Mouse (Mus musculus): Measurements from ENCODE around the gene Defb30. TPM values are rescaled to one million over a fixed set of nuclear protein-coding genes. Genes with fewer than 3 reads are reported as not detected.

The Defb30 gene
- total RNA-seq (2014; fragmentation: Nextera tagmentation) (not detected in 2 replicates), total RNA-seq (2017) (not detected in 2 replicates)

DNA sequence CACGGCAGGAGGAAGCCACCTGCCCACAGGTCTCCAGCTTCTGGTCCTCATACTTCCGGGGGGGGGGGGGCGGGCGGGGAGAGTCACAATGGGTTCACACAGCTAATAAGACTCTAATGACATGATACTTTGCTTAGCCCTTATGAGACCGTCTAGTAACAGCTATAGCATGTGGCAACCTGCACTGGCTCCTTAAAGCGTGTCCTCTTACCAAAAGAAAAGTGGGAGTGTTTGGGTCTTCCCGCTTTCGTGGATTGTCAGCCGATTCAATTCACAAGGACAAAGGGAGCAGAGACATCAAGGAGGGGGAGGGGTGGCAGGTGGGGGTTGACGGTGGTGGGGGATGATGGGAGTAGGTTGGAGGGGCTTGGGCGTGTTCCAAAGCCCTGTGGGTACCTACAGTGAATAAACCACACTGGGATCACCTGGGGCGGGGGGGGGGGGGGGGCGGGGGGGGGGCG, at the start of gene Defb30:
TSS of gene Defb30 (minus strand) at position 51 of the 461 bp plus-strand sequence.
- ATAC-seq (replicated peaks; ENCODE audit: low FRiP score, low TSS enrichment, poor library complexity, severe bottlenecking): no peak

DNA sequence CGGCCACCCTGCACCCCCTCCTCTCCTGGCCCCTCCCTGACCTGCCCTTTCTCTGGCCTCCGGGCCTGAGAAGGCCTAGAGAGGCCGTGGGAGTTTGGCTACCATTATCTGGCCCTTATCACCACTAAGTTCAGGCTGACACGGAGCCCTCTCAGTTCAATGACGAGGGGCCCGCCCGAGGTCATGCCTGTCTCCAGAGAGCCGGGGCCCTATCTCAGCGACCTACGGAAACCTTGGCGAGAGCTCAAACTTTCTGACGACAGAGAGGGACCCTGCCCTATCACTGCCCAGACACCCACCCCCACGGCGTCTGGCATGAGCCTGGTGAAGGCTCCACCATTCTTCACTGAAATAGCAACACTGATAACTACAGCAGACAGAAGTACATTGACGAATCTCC, 17.9 kb upstream of the Defb30 start:
- ATAC-seq (replicated peaks; ENCODE audit: low FRiP score, low TSS enrichment, poor library complexity, severe bottlenecking): peak; percentile 53; the same call in 1 of the 2 replicates

DNA sequence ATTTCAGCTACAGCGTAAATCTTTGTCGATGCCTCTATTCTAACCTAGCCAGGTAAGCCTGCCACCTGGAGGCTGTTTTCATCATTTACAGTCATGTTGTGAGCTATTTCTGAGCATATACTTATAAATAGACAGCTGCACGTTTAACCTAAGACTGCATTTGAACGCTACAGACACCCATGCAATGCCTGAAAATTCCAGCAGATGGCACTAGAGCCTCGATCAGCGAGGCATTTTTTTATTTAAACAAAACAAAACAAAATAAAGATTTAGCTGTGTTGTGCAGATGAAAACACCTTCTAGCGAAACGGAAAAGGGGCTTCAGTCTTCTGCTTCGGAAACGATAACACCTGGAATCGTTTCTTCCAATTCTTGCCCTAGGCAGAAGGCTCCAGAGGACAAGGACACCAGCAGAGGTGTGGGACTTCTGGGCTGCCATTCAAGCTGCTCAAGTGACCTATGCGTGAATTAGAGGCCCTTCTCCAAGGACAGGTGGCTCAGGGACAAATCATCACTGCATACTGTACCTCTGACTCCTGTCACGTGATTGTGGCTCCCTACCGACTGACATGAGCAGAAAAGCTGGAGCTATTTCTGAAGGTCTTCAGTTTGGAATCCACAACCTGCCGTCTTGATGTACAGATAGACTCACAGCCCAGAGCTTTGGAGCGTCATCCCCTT, 17.0 kb upstream of the Defb30 start:
- ATAC-seq (replicated peaks; ENCODE audit: low FRiP score, low TSS enrichment, poor library complexity, severe bottlenecking): peak; percentile 35; the same call in 1 of the 2 replicates

DNA sequence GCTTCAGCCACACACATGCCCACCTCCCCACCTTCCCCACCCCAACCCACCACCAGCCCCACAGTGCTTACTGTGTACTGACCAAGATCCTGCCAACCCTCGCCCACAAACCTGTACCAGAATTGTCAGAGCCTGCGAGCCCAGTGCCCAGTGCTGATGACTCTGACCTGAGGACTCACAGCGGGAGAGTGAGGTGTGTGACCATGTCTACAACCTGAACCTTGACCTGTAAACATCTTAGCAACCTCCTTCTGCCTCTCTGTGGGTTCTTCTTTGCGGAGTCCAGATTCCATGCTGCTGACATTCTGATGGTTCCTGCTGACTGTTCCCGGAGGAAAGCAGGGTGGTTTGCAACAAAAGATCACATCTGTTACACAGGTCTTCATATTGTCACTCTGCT, 15.6 kb upstream of the Defb30 start:
- no peak for ATAC-seq (replicated peaks; ENCODE audit: low FRiP score, low TSS enrichment, poor library complexity, severe bottlenecking)

DNA sequence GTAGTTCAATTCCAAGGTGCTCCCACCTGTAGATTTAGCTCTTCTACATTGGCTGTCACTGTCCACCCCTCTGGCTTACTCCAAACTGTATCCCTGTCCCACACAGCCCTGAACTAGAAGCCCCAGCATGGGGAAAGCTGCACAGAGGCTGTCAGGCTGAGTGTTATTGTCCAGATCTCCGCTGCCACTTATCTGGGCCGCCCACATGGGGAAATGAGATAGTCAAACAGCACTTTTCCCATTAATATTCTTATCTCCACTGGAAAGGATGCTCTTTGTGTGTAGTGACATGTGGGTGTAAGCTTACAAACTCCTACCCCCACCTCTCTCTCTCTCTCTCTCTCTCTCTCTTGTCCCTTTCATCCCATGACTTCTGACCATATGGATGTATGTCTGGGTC, 12.4 kb upstream of the Defb30 start:
- peak; percentile 77 for ATAC-seq (replicated peaks; ENCODE audit: low FRiP score, low TSS enrichment, poor library complexity, severe bottlenecking)

DNA sequence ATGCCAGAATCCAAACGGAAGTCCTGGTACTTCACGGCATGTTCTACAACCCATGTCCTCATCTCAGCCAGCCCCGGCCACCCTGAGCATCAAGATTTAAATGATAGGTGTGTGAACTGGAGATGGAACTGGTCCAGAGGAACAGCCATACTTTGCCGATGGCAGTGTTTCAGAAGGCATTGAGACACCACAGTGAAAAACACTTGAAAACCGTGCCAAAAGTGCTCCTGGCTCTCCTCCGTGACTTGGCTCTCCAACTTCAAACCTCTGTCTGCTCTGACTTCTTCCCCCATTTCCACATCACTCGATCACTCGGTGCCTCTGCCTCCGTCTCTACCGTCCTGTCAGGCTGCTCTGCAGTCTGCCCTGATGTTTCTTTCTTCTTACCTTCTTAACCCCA, 10.6 kb upstream of the Defb30 start:
- ATAC-seq (replicated peaks; ENCODE audit: low FRiP score, low TSS enrichment, poor library complexity, severe bottlenecking): no peak

DNA sequence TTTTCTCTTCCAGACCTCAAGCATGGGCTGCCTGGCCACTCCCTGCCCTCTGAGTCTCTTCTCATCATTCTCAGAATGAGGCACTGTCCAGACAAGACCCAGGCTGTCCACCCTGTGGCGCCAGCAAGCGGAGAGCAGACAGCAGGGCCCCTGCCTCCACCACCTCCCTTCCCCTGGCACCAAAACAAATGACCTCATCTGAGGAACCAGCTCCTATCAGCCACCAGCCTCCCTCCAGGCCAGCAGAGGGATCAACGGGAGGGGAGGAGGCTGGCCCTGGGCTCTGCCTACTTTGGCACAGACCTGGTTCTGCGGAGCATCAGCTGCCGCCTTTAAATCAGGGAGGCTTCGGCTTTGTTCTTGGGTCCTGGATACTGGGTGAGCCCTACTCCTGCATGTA, 5.0 kb upstream of the Defb30 start:
- no peak for ATAC-seq (replicated peaks; ENCODE audit: low FRiP score, low TSS enrichment, poor library complexity, severe bottlenecking)

DNA sequence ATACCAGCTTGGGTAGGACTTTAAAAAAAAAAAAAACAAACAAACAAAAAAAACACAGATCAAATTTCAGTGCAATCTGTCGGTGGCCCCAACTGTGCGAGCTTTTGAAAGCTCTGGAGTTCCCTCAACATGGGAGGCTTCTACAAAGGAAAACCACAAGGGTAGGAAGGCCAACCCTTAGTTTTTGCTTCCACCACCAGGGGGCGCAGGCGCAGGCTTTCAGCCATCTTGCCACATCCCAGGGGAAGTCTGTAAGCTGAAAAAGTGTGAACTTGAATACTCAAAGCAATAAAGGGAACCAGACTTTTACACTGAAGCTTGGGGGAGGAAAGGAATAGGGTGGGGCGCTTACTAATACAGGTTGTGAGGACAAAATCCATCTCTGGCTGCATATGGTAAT, 1.0 kb upstream of the Defb30 start:
- peak; percentile 71; the same call in 1 of the 2 replicates for ATAC-seq (replicated peaks; ENCODE audit: low FRiP score, low TSS enrichment, poor library complexity, severe bottlenecking)

DNA sequence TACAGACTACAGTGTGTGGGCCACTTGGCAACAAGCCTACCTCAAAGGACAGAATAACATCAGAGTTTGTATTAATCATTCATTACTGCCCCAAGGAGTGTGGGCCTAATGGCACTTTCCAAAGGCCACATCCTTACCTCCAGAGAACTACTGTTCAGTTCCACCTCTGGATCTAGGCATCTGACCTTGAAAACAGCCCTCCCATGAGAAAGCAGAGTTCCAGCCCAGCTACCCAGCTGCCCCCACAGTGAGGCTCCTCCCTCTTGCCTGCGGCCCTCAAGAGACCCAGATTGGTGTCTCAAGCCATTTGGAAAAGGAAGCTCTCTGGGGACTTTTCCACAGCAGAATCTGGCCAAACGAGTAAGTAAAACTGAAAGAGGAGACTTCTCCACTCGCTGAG, 3.1 kb downstream of the Defb30 start, which contains the start of gene Defb42:
TSS of gene Defb42 (plus strand) at position 301 of the 400 bp plus-strand sequence.
- no peak for ATAC-seq (replicated peaks; ENCODE audit: low FRiP score, low TSS enrichment, poor library complexity, severe bottlenecking)

DNA sequence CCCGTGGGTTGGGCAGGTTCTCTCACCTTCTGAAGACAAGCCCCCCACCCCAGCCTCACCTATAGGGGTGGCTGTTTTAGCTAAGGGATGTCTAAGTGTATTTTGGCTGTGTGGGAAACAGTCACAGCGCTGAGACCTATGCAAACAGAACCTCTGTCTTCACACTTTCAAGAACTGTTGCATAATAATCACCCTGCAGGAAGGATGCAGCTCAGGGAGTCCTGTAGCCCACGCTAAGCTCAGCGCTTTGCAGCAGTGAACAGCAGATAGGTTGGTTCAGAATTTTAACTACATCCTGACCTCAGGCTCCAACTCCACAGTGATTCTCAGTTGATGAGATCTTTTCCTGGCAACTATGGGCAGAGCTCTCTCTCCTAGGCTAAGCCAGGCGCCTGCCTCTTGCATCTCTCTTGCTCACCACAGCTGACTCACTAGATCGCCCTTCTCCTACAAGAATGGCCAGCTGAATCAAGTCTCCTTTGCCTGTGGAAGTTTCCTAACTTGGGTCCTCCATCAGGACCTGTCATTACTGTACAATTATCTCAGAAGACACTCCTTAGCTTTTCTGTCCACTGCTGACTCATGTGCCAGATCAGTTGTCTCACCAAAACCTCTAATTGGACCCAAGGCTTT, 29.1 kb downstream of the Defb30 start:
- ATAC-seq (replicated peaks; ENCODE audit: low FRiP score, low TSS enrichment, poor library complexity, severe bottlenecking): no peak

DNA sequence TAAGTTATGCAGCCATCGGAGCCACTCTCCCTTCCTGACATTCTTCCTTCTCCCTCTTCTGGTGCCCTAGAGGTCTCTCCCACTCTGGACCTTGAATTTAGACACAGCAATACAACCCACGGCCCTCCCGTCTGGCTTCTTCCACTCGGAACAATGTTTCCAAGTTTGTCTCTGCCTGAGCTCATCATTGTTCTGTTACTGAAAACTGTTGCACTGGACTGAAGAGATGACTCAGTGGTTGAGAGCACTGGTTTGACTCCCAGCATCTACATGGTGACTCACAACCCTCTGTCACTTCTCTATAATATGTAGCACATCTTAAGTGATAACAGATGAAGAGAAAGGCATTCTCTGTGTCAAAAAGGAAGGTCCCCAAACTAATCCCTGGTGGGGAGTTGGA, 35.1 kb downstream of the Defb30 start:
- no peak for ATAC-seq (replicated peaks; ENCODE audit: low FRiP score, low TSS enrichment, poor library complexity, severe bottlenecking)

DNA sequence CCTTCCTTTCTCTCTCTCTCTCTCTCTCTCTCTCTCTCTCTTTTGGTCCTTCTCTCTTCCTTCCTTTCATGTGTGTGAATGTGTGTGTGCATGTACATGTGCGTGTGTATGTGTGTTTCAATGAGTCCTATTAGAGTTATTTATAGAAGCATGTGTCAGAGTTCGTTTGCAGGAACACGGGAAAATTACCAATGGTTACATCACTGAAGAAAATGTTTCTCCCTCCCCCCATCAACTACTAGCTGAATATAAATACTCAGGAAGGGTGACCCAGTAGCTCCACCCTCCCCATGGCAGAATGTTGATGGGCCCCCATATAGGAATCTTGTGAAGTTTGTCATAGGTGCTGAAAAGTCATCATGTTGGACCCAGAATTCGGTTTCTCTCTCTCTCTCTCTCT, 36.7 kb downstream of the Defb30 start:
- no peak for ATAC-seq (replicated peaks; ENCODE audit: low FRiP score, low TSS enrichment, poor library complexity, severe bottlenecking)

DNA sequence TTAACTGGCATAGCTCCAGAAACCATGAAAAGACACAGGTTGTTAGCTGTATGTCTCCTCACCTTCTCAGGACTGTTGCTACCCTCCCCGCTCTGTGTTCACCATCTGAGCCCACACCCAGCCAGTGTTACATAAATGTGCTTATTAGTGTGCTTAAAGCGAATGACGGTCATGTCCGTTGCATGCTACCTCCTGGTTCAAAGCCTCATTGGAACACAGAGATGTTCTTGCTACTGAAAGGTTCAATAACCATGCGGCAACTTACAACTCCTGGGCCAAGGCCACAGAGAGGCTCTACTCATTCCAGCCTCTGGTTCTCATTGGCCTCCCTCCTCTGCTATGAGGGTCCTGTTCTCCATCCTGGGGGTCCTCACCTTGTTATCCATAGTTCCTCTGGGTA, 38.3 kb downstream of the Defb30 start, which contains the start of gene Defb43:
TSS of gene Defb43 (plus strand) at position 301 of the 400 bp plus-strand sequence.
- ATAC-seq (replicated peaks; ENCODE audit: low FRiP score, low TSS enrichment, poor library complexity, severe bottlenecking): no peak

DNA sequence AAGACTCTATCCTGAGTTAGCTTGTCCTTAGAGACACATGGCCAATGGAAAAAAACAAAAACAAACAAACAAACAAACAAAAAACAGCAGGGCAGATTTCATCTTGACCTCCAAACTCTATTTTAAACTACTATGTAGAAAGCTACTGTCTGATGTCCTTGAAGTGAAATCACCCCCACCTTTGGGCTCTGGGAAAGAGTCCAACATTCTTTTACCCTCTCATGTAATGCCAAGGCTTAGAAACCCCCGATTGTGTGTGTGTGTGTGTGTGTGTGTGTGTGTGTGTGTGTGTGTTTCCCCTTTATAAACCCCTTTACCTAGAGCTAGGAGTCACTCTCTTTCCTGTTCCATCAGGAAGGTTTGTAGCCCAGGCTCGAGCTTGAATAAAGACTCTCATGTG, 47.2 kb downstream of the Defb30 start:
- no peak for ATAC-seq (replicated peaks; ENCODE audit: low FRiP score, low TSS enrichment, poor library complexity, severe bottlenecking)

DNA sequence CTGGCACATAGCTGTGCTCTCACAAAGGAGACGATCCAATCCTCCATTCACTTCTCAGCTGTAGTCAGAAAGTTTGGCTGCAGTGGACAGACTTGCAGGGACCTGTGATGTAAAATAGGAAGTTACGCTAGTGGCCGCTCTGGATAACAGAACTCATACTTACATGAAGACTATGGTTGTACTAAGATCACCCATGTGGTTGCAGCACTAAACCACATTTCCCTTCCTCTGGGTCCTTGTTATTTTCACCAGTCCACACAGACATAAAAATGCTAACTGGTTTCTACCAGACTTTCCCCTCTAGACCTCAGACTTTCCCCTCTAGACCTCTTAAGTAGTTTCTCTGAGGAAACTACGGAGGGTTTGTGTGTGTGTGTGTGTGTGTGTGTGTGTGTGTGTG, 50.8 kb downstream of the Defb30 start:
- ATAC-seq (replicated peaks; ENCODE audit: low FRiP score, low TSS enrichment, poor library complexity, severe bottlenecking): no peak

DNA sequence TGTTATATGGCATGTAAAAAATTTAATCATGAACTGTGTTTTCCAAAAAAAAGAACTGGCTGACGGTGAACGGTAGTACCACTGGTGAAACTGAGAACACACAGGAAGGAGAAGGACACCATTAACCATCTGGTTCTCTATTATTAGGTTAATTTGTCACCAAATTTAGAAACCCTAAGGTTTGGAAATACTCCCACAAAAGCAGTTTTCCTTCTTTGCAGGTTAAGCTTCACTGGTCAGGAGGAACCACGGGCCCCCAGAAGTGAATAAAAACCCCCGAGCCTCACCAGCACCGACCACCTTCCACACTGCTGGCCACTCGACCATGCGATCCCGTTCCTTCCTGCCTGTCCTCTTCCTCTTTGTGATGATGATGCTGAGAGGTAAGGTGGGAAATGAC, 52.0 kb downstream of the Defb30 start, which contains the start of gene Defb47:
TSS of gene Defb47 (plus strand) at position 301 of the 400 bp plus-strand sequence.
- no peak for ATAC-seq (replicated peaks; ENCODE audit: low FRiP score, low TSS enrichment, poor library complexity, severe bottlenecking)

DNA sequence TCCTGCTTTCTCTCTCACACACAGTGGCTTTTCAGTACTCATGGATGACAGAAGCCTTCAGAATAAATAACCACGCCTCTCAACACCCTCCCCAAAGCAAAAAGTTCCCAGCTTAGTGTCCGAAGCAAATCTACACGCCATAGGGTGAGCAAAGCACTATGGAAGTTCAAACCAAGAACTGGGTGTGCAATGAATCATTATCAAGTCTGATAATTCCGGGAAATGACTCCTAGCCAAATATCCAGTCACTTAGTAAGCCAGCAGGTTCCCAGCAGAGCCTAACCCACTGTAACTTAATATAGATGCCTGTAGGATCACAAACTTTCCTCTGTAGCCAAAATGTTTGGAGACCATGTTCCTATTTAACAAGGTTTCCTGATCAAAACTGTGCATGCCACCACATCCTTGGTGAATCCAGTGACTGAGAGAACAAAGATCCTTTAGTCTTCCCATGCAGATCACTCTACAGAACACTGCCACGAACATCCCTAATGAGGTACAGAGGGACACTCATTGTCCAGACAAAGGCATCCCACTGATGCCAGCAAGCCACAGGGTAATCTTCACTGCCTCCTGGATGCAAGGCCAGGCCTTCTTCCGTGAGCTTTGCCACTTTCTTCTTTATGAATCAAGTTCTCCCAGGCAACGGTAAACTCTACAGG, 57.8 kb downstream of the Defb30 start:
- ATAC-seq (replicated peaks; ENCODE audit: low FRiP score, low TSS enrichment, poor library complexity, severe bottlenecking): no peak

DNA sequence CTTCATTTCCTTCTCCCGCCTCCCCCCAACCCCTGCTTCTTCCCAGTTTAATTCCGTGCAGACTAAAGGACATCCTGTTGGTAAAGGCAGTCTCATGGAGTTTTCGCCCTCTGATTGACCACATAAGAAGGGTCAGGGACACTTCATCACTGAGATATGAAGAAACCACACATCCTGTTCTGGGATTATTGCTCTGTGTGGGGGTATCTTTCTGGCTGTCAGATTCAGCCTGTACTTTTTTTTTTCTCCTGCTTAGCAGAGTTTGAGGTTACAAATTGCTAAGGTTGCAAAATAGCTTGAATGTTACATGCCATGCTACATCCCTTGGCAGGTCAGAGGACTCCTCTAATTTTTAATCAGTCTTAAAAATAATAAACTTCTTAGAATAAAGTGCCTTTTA, 58.5 kb downstream of the Defb30 start:
- no peak for ATAC-seq (replicated peaks; ENCODE audit: low FRiP score, low TSS enrichment, poor library complexity, severe bottlenecking)

DNA sequence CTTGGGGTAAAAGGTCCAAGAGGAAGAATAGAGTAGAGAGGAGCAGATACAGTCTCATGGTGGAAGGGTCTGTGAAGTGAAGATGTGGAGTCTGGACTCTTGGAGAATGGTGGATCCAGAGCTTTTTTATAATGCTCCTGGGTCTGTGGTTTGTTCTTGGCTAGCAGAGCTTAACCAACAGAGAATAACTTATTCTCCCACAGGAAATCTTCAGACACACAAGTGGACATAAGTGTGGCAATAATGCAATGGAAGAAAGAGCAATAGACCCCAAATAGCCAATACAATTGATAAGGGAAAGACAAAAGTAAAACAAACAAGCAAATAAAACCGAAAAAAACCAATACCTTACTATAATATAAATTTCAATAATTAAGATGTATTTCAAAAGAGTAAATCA, 65.3 kb downstream of the Defb30 start, which contains the start of gene Defb48:
TSS of gene Defb48 (minus strand) at position 101 of the 400 bp plus-strand sequence.
- no peak for ATAC-seq (replicated peaks; ENCODE audit: low FRiP score, low TSS enrichment, poor library complexity, severe bottlenecking)

Data from megakaryocyte-erythroid progenitor cell, adult 5-6 weeks (primary cell).